Mouse (Mus musculus) left cerebral cortex, postnatal 10 days (tissue): ENCODE measurements around the gene Zfp947. TPM values are rescaled to one million over a fixed set of nuclear protein-coding genes. Genes with fewer than 3 reads are reported as not detected.
"Not testable (repeated sequence)": the region's sequence is repeated elsewhere in the genome, so short reads cannot be mapped to it uniquely, and the experiment has no call there.

Experiments used
- DNase-seq, 2 experiments: peaks; one replicate each; pipeline ENCODE4 v3.0.0; 2021 to 2022; ENCODE audit warnings: low spot score in 2 of 2, mixed read lengths in 1 of 2; ENCODE audit errors: extremely low spot score in 1 of 2
- intact Hi-C: fragments of 180-260 bp; cut with DNase I; formaldehyde crosslinking; loops from one replicate; pipeline ENCODE4 v1.15.1; 2025
- total RNA-seq, 2 experiments: library from RNA; stranded (reverse); gene quantifications; 2 replicates each; pipeline ENCODE4 v1.2.3; 2021

Gene Zfp947
- under 1 TPM; 0.41 to 0.57 TPM for total RNA-seq

- peak; percentile 1 to 35 for DNase-seq
- intact Hi-C loops = not testable (repeated sequence)
These were observed at the start of gene Zfp947 for GRCm38 (mm10) chr17:22165722-22166294. TSS of gene Zfp947 (minus strand) at chr17:22166190.

GRCm38 (mm10) chr17:22165304-22165703 lies 686 bp downstream of the Zfp947 start:
- intact Hi-C loops, DNase-seq: not testable (repeated sequence)

- intact Hi-C loops = not testable (repeated sequence)
These were observed 12.0 kb downstream of the Zfp947 start for GRCm38 (mm10) chr17:22153951-22154350.

GRCm38 (mm10) chr17:22118770-22119169 lies 47.2 kb downstream of the Zfp947 start:
- DNase-seq = no peak
- intact Hi-C loops = no loop called here

More at GRCm38 (mm10) chr17:22153951-22154350, 12.0 kb downstream of the Zfp947 start:
- not testable (repeated sequence) for DNase-seq

Other genes with a start within 250 kb of the Zfp947 start
- 10 to 100 TPM; 16.1 to 16.6 TPM for gene Zfp942, start 203.7 kb downstream of the Zfp947 start, total RNA-seq
- gene Zfp943, start 203.6 kb downstream of the Zfp947 start, total RNA-seq = 10 to 100 TPM; 19.3 to 19.4 TPM
- 1 to 10 TPM; 5.4 TPM for gene Zfp994, start 59.4 kb upstream of the Zfp947 start, total RNA-seq
- 10 to 100 TPM; 10.7 to 12.3 TPM for gene CT030661.1, start 148.6 kb upstream of the Zfp947 start, total RNA-seq
- gene Zfp944, start 195.2 kb upstream of the Zfp947 start, total RNA-seq = 1 to 10 TPM; 8.6 to 9.5 TPM
- 1 to 10 TPM; 7.3 to 8.9 TPM for gene Zfp758, start 195.3 kb upstream of the Zfp947 start, total RNA-seq